Mouse (Mus musculus): ENCODE results near the gene Gm20388. TPM values are rescaled to one million over a fixed set of nuclear protein-coding genes. Genes with fewer than 3 reads are reported as not detected.

The Gm20388 gene
- polyA plus RNA-seq, 1 experiment from 2014 or later = not detected

- H3K4me2 ChIP-seq (replicated peaks; ENCODE audit: low read depth) = no peak within 1 kb of the TSS
- no peak within 1 kb of the TSS for H3K4me3 ChIP-seq (ENCODE audit: low read depth, low read length)
- DNase-seq (ENCODE audit: low spot score) = no peak
- ATAC-seq (ENCODE audit: low FRiP score, low TSS enrichment) = no peak
- H3K9ac ChIP-seq (ENCODE audit: low read length) = no peak within 1 kb of the TSS
- no peaks in the 10 kb centered on the region for H3K9me3 ChIP-seq (ENCODE audit: control insufficient read depth, low read length)
- H3K36me3 ChIP-seq (ENCODE audit: control insufficient read depth, insufficient read depth, low read length) = no peaks in the 10 kb centered on the region
- H3K27me3 ChIP-seq (ENCODE audit: control insufficient read depth, insufficient read depth, low read length) = no peaks in the 10 kb centered on the region
- H3K4me1 ChIP-seq (replicated peaks; ENCODE audit: control insufficient read depth, insufficient read depth) = no peaks in the 10 kb centered on the region
- no peak within 1 kb of the TSS for H3K27ac ChIP-seq (replicated peaks)
- TF ChIP-seq EP300 (optimal IDR thresholded peaks at IDR 0.05) (no peak), CTCF (IDR thresholded peaks at IDR 0.05; ENCODE audit: low read depth) (no peak)
- 60% methylated on average over 6 of the region's 6 CpGs for WGBS
These were observed 2712.1 kb downstream of the Gm20388 start, which contains the start of gene Pabpn1l for GRCm38 (mm10) chr8:122622727-122623126. TSS of gene Pabpn1l (minus strand) at chr8:122622739.

DNA sequence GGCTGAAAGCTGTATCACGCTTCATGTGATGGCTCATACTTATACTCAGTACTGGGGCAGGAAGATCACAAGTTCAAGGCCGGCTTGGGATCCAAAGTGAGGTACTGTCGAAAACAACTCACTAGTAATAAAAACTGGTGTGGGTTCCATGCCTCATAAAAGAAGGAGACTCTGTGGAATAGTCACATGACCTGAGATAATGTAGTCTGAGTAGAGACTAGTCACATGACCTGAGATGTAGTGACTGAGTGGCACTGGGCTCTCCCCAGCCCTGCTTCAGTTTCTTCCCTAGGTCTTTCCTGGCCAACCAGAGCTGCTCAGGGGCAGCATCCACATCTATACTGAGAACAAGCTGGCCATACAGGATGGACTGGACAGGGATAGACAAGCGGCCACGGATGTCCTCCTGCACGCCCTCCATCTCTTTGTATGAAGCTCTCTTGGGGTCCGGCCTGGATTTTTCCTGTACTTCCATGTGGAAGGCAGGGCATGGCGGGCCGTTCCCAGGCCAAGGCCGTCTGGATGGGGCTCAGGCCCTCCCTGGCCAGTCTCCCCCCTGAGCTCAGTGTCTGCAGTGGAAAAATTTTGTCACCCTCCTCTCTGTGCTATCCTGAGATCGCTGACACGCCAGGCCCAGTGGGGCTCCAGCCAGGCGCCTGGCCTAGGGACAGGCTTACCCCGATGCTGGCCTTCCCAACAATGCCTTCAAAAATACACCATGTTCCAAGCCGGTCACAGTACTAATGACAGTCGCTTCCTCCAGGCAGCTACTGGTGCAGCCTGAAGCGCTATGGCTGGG lies 2713.4 kb downstream of the Gm20388 start:
- Histone ChIP-seq H3K9ac (ENCODE audit: low read length) (no peak overlapping the region), H3K27ac (replicated peaks) (no peak overlapping the region), H3K4me1 (replicated peaks; ENCODE audit: control insufficient read depth, insufficient read depth) (no peaks in the 10 kb centered on the region), H3K27me3 (ENCODE audit: control insufficient read depth, insufficient read depth, low read length) (no peaks in the 10 kb centered on the region), H3K9me3 (ENCODE audit: control insufficient read depth, low read length) (no peaks in the 10 kb centered on the region), H3K4me3 (ENCODE audit: low read depth, low read length) (no peak overlapping the region), H3K4me2 (replicated peaks; ENCODE audit: low read depth) (no peak overlapping the region), H3K36me3 (ENCODE audit: control insufficient read depth, insufficient read depth, low read length) (no peaks in the 10 kb centered on the region)
- no peak for ATAC-seq (ENCODE audit: low FRiP score, low TSS enrichment)
- DNase-seq (ENCODE audit: low spot score) = no peak
- 89% methylated on average over 17 of the region's 17 CpGs for WGBS
- no peak for TF ChIP-seq CTCF (IDR thresholded peaks at IDR 0.05; ENCODE audit: low read depth)
- TF ChIP-seq EP300 (optimal IDR thresholded peaks at IDR 0.05) = no peak

DNA sequence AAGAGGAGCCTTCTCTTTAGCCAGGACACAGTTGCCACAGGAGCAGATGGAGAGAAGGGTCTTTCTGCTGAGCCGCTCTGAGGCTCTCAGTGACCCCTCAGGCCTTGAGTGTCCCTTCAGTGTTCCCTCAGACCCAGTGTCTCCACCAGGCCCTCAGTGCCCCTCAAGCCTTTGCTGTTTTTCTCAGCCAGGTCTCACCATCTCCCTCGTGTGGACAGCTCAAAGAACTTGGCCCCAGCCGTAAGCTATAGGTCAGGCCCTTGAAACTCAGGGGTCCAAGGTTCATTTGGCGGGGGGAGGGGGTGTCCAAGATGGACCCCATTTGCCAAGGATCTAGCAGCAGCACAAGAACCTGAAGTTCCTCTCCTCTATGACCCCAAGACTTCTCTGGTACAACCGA lies 2714.0 kb downstream of the Gm20388 start:
- ATAC-seq (ENCODE audit: low FRiP score, low TSS enrichment) (no peak), DNase-seq (ENCODE audit: low spot score) (no peak)
- Histone ChIP-seq H3K9ac (ENCODE audit: low read length) (no peak overlapping the region), H3K4me3 (ENCODE audit: low read depth, low read length) (no peak overlapping the region), H3K27ac (replicated peaks) (no peak overlapping the region), H3K4me1 (replicated peaks; ENCODE audit: control insufficient read depth, insufficient read depth) (no peaks in the 10 kb centered on the region), H3K9me3 (ENCODE audit: control insufficient read depth, low read length) (no peaks in the 10 kb centered on the region), H3K36me3 (ENCODE audit: control insufficient read depth, insufficient read depth, low read length) (no peaks in the 10 kb centered on the region), H3K27me3 (ENCODE audit: control insufficient read depth, insufficient read depth, low read length) (no peaks in the 10 kb centered on the region), H3K4me2 (replicated peaks; ENCODE audit: low read depth) (no peak overlapping the region)
- TF ChIP-seq CTCF (IDR thresholded peaks at IDR 0.05; ENCODE audit: low read depth) (peak; percentile 36), EP300 (optimal IDR thresholded peaks at IDR 0.05) (no peak)
- WGBS = 69% methylated on average over 5 of the region's 5 CpGs

DNA sequence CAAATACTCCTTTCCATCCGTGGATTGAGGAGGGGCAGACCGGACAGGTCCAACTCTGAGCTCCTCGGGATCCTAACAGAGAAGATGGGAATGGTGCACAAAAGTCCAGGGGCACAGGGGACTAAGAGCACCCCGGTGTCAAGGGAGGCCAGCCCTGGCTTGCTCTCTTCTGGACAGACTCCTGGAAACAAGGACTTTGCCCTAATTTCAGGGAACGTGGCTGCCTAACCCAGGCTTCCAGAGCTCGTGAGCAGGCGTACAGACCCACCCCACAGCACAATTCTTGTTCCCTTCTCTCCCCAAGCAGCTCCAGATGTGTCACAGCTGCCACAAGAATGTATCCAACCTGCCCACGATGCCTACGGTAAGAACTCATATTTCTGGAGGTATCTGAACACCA lies 2715.2 kb downstream of the Gm20388 start:
- H3K27me3 ChIP-seq (ENCODE audit: control insufficient read depth, insufficient read depth, low read length) = no peaks in the 10 kb centered on the region
- no peak overlapping the region for H3K4me3 ChIP-seq (ENCODE audit: low read depth, low read length)
- H3K4me2 ChIP-seq (replicated peaks; ENCODE audit: low read depth) = no peak overlapping the region
- ATAC-seq (ENCODE audit: low FRiP score, low TSS enrichment) (no peak), DNase-seq (ENCODE audit: low spot score) (no peak)
- no peak overlapping the region for H3K27ac ChIP-seq (replicated peaks)
- no peaks in the 10 kb centered on the region for H3K9me3 ChIP-seq (ENCODE audit: control insufficient read depth, low read length)
- H3K9ac ChIP-seq (ENCODE audit: low read length) = no peak overlapping the region
- 75% methylated on average over 9 of the region's 9 CpGs for WGBS
- no peaks in the 10 kb centered on the region for H3K36me3 ChIP-seq (ENCODE audit: control insufficient read depth, insufficient read depth, low read length)
- TF ChIP-seq CTCF (IDR thresholded peaks at IDR 0.05; ENCODE audit: low read depth) = no peak
- H3K4me1 ChIP-seq (replicated peaks; ENCODE audit: control insufficient read depth, insufficient read depth) = no peaks in the 10 kb centered on the region

DNA sequence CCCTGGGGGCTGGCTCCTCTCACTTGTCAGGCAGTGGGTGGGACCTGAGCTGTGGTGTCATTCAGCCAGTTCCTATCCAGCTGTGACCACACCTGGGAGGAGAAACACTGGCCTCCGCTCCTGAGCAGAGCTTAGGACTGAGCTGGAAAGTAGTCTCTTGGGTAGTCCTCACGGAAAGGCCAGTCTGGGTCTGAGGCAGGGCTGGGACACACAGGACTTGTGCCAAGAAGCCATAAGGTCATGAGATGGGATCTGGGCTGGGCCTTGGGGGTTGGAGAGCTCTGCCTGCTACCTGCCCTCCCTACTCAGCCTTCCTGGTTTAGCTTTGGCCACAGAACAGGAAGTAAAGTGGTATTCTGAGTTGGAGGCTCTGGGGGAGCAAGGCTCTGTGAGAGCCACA lies 2716.3 kb downstream of the Gm20388 start:
- Histone ChIP-seq H3K4me3 (ENCODE audit: low read depth, low read length) (no peak overlapping the region), H3K9me3 (ENCODE audit: control insufficient read depth, low read length) (no peaks in the 10 kb centered on the region), H3K4me2 (replicated peaks; ENCODE audit: low read depth) (no peak overlapping the region), H3K27ac (replicated peaks) (no peak overlapping the region), H3K4me1 (replicated peaks; ENCODE audit: control insufficient read depth, insufficient read depth) (no peaks in the 10 kb centered on the region), H3K36me3 (ENCODE audit: control insufficient read depth, insufficient read depth, low read length) (no peaks in the 10 kb centered on the region), H3K27me3 (ENCODE audit: control insufficient read depth, insufficient read depth, low read length) (no peaks in the 10 kb centered on the region), H3K9ac (ENCODE audit: low read length) (no peak overlapping the region)
- ATAC-seq (ENCODE audit: low FRiP score, low TSS enrichment) = no peak
- TF ChIP-seq EP300 (optimal IDR thresholded peaks at IDR 0.05) = no peak
- TF ChIP-seq CTCF (IDR thresholded peaks at IDR 0.05; ENCODE audit: low read depth) = no peak
- no peak for DNase-seq (ENCODE audit: low spot score)
- WGBS = 69% methylated on average over 2 of the region's 2 CpGs

DNA sequence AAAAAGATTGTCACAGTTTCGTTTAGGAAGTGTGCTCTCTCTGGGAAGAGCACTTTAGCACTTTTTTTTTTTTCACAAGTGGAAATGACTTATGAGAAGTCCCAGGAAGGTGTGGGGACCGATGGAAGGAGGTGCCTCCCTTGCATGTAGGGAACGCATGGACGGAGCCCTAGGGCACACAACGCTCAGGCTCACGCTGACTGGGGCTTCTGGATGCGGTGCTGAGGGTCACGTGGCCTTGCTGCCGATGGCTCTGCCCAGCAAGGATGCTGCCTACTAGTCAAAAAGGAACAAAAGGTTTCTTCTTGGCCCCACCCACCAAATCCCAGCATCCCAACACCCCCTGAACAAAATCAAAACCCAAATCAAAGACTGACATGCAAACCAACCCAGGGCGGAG lies 2718.7 kb downstream of the Gm20388 start:
- no peaks in the 10 kb centered on the region for H3K36me3 ChIP-seq (ENCODE audit: control insufficient read depth, insufficient read depth, low read length)
- no peak overlapping the region for H3K4me3 ChIP-seq (ENCODE audit: low read depth, low read length)
- no peaks in the 10 kb centered on the region for H3K4me1 ChIP-seq (replicated peaks; ENCODE audit: control insufficient read depth, insufficient read depth)
- WGBS = 60% methylated on average over 10 of the region's 10 CpGs
- no peak overlapping the region for H3K4me2 ChIP-seq (replicated peaks; ENCODE audit: low read depth)
- no peaks in the 10 kb centered on the region for H3K9me3 ChIP-seq (ENCODE audit: control insufficient read depth, low read length)
- no peak for TF ChIP-seq CTCF (IDR thresholded peaks at IDR 0.05; ENCODE audit: low read depth)
- TF ChIP-seq EP300 (optimal IDR thresholded peaks at IDR 0.05) = no peak
- ATAC-seq (ENCODE audit: low FRiP score, low TSS enrichment) (no peak), DNase-seq (ENCODE audit: low spot score) (no peak)
- no peak overlapping the region for H3K27ac ChIP-seq (replicated peaks)
- no peak overlapping the region for H3K9ac ChIP-seq (ENCODE audit: low read length)
- no peaks in the 10 kb centered on the region for H3K27me3 ChIP-seq (ENCODE audit: control insufficient read depth, insufficient read depth, low read length)
